Comparison of ENCODE assay signal across 7 mouse cellular contexts in genomic region chr2:105224134-105224986, GRCm38 (mm10). TPM values are rescaled to one million over a fixed set of nuclear protein-coding genes. Genes with fewer than 3 reads are reported as not detected.
DNase-seq lines count a peak whose midpoint lies in the region; ATAC-seq lines count a peak whose summit lies in the region.

Them7 (plus strand) TSS chr2:105224320.

- H3K4me1 ChIP-seq in brown adipose tissue, adult 24 weeks (ENCODE audit: control insufficient read depth, insufficient read depth, insufficient read length, low read length) = peaks cover 4% of the 10 kb centered on the region
- peaks cover 14% of the 10 kb centered on the region for H3K4me1 ChIP-seq in heart, embryonic 11.5 days (ENCODE audit: control insufficient read depth, insufficient read depth, low read length)
- H3K4me1 ChIP-seq in kidney, embryonic 14.5 days (ENCODE audit: control insufficient read depth, insufficient read depth, low read length) = peaks cover 32% of the 10 kb centered on the region

- H3K27ac ChIP-seq in brown adipose tissue, adult 24 weeks (replicated peaks; ENCODE audit: low read depth, low read length) = no peak within 1 kb of the TSS
- no peak within 1 kb of the TSS for H3K27ac ChIP-seq in heart, embryonic 11.5 days (ENCODE audit: low read depth, low read length)
- H3K27ac ChIP-seq in kidney, embryonic 14.5 days (ENCODE audit: low read depth, low read length) = no peak within 1 kb of the TSS

- peaks cover 10% of the 10 kb centered on the region for H3K27me3 ChIP-seq in heart, embryonic 11.5 days (ENCODE audit: control insufficient read depth, insufficient read depth, low read length)
- no peaks in the 10 kb centered on the region for H3K27me3 ChIP-seq in kidney, embryonic 14.5 days (ENCODE audit: control insufficient read depth, insufficient read depth, low read length)

- WGBS in heart, embryonic 11.5 days (ENCODE audit: insufficient replicate concordance) = 3% methylated on average over 38 of the region's 38 CpGs
- 2% methylated on average over 38 of the region's 38 CpGs for WGBS in kidney, embryonic 14.5 days

- H3K4me3 ChIP-seq in brown adipose tissue, adult 24 weeks (ENCODE audit: insufficient read depth, low read depth, low read length) = peak within 1 kb of the TSS; percentile 41
- H3K4me3 ChIP-seq in heart, embryonic 11.5 days (ENCODE audit: low read depth, low read length) = peak within 1 kb of the TSS; percentile 46
- H3K4me3 ChIP-seq in kidney, embryonic 14.5 days (ENCODE audit: low read length) = peak within 1 kb of the TSS; percentile 43

- peak within 1 kb of the TSS; percentile 87 for H3K4me2 ChIP-seq in heart, embryonic 11.5 days
- H3K4me2 ChIP-seq in kidney, embryonic 14.5 days (replicated peaks; ENCODE audit: low read depth, low read length) = peak within 1 kb of the TSS; percentile 68

- peak within 1 kb of the TSS; percentile 65; the same call in 1 of the 2 replicates for H3K9ac ChIP-seq in heart, embryonic 11.5 days (ENCODE audit: low read depth, low read length)
- H3K9ac ChIP-seq in kidney, embryonic 14.5 days (ENCODE audit: low read depth, low read length) = peak within 1 kb of the TSS; percentile 53

- no peaks in the 10 kb centered on the region for H3K9me3 ChIP-seq in heart, embryonic 11.5 days (replicated peaks; ENCODE audit: control insufficient read depth, low read length)
- H3K9me3 ChIP-seq in kidney, embryonic 14.5 days (ENCODE audit: control insufficient read depth, low read length) = no peaks in the 10 kb centered on the region

- peak; percentile 66 for DNase-seq in ZHBTc4 (ENCODE audit: low read depth, low spot score)
- DNase-seq in frontal cortex, postnatal 10 days (ENCODE audit: low spot score in 2 of 2) = no peak
- DNase-seq in spleen, postnatal 36 days (ENCODE audit: low spot score in 2 of 2) = no peak

- no peaks in the 10 kb centered on the region for H3K36me3 ChIP-seq in heart, embryonic 11.5 days (ENCODE audit: control insufficient read depth, insufficient read depth, low read length)
- no peaks in the 10 kb centered on the region for H3K36me3 ChIP-seq in kidney, embryonic 14.5 days (ENCODE audit: control insufficient read depth, insufficient read depth, low read length)

- ATAC-seq in heart, embryonic 11.5 days (replicated peaks; ENCODE audit: insufficient number of reproducible peaks, low FRiP score, low TSS enrichment) = no peak
- peak; percentile 83 for ATAC-seq in kidney, embryonic 14.5 days (ENCODE audit: low FRiP score, low TSS enrichment)
- peak; percentile 50 for ATAC-seq in megakaryocyte-erythroid progenitor cell, adult 5-6 weeks (replicated peaks; ENCODE audit: low FRiP score, low TSS enrichment, poor library complexity, severe bottlenecking)

RNA-seq across cellular contexts. Expression of gene Them7, which starts in this region (rescaled TPM):
- 1.3 TPM in 1 of 2 replicates, not detected in the other for polyA plus RNA-seq in brown adipose tissue, adult 24 weeks (2012; ENCODE audit: insufficient read depth, insufficient read length, missing spikeins)
- 1.3 and 1.5 TPM in 2 replicates for polyA plus RNA-seq in heart, embryonic 11.5 days (2014; fragmentation: Nextera tagmentation; extraction: Ambion mirVana)
- polyA plus RNA-seq in kidney, embryonic 14.5 days (2014; fragmentation: Nextera tagmentation; extraction: Ambion mirVana) = 0.89 and 1.4 TPM in 2 replicates
- 1.3 and 2.7 TPM in 2 replicates for total RNA-seq in megakaryocyte-erythroid progenitor cell, adult 5-6 weeks (2014; fragmentation: Nextera tagmentation)
- total RNA-seq in megakaryocyte-erythroid progenitor cell, adult 5-6 weeks (2017) = 2.7 and 3.2 TPM in 2 replicates
